Mouse (Mus musculus) common myeloid progenitor, adult 5-6 weeks (primary cell): ENCODE measurements around the gene Tbc1d2. TPM values are rescaled to one million over a fixed set of nuclear protein-coding genes. Genes with fewer than 3 reads are reported as not detected.
"Not testable (repeated sequence)": the region's sequence is repeated elsewhere in the genome, so short reads cannot be mapped to it uniquely, and the experiment has no call there.

Experiments
- ATAC-seq: replicated peaks from 2 replicates; pipeline ENCODE4 v1.8.0; 2016; ENCODE audit warnings: low read depth, mild to moderate bottlenecking, moderate TSS enrichment, inconsistent platforms; ENCODE audit not compliant: poor library complexity, severe bottlenecking
- total RNA-seq: library from RNA; stranded (forward); fragments of 200-1000, 187-1606 nt; gene quantifications from 2 replicates; pipeline ENCODE4 v1.2.3, GENCODE M21; 2017

Gene Tbc1d2
- total RNA-seq, 1 experiment from 2014 or later = 5.3 TPM

DNA sequence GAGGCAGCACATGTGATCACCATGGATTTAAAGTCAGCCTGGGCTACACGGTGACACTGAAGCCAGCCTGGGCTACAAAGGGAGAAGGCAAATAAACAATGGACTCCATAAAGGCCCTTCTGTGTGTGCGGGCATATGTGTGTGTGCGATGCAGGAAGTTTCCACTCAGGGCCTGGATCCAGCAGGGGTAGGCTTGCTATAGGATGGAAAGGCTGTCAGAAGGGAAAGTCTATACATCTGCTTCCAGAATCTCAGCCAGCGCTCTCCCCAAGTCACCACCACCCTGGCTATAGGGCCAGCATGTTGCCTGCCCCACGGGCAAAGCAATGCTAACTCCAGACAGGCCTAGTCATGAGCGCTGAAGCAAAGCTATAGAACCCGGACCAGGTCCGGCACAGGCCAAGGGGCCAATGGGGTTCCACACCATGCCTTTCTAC is 6.3 kb downstream of the Tbc1d2 start:
- no peak for ATAC-seq

DNA sequence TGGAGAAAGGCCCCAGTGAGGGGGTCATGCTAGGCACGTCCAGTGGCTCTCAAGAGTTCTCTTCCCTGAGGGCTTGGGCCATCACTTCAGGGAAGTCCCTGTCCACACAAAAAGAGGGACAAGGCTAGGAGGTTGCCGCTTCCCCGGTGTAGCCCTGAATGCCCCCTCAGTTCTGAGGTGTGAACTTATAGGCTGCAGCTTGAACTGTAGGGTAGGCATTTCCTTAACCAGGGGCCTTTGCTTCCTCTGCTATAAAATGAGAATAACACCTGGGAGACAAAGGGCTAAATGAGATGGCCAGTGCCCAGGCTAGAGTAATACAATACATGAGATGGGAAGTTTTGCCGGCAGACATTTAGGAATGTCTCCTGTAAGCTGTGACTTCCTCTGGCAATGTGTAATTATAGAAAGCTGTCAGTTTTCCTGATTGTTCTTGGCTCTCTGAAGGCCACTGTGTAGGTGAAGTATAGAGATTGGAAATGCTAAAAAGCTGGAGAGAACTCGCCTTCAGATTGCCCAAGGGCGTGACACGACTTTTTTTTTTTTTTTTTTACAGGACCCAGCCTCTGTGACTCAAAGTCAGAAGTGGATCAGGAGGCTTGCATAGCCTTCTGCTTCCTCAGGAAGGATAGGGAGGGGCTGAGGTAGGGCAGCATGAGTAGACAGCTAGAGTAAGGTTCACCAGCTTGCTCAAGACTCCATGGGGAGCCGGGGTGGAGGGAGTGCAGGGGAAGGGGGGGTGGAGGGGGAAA is 6.9 kb downstream of the Tbc1d2 start:
- ATAC-seq = peak; percentile 99

DNA sequence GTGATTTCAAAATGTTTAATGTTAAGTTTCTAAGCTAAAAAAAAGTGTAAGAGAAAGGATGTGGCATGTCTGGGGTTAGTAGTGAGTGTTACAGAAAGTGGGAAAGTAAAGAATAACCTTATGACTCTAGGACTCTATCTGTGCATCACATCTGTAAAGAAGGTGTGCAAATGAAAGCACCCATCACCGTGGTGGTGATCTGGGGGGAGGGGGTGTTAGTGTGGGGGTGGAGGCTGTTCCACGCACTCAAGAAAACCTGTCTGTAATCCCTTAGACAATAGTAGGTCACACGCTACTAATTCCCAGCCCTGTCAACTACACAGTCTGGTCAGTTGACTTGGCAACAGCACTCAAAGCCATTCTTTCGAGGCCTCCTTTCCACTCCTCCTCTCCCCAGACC is 8.7 kb downstream of the Tbc1d2 start:
- ATAC-seq = no peak

DNA sequence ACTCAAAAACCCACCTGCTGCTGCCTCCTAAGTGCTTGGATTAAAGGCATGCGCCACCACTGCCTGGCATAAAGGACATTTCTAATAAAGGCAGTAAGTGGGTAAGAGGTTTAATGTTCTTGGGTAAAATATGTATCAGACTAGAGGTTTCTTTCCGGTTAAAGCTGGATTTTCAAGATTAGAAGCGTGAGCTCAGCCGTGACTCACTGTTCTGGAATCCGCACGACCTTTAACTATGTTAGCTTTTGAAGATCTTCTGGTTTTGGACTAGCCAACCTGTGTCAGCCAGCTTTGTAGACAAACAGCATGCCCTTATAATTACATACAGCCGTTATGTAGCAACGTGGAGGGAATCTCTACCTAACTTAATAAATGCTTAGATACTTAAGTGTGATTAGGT is 10.1 kb downstream of the Tbc1d2 start:
- no peak for ATAC-seq

DNA sequence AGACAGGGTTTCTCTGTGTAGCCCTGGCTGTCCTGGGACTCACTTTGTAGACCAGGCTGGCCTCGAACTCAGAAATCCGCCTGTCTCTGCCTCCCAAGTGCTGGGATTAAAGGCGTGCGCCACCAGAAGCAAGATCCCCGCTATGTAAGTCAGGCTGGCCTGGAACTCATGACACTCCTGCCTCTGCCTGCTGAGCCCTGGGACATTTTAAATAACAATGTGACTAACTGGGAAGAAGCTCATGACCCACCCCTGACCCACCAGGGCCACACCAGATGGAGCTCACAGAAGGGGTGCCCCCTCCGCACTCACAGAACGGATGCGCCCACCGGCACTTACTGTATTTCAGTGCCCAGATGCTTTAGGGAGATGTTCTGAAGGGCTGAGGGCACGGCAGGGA is 12.8 kb downstream of the Tbc1d2 start:
- ATAC-seq = not testable (repeated sequence)

DNA sequence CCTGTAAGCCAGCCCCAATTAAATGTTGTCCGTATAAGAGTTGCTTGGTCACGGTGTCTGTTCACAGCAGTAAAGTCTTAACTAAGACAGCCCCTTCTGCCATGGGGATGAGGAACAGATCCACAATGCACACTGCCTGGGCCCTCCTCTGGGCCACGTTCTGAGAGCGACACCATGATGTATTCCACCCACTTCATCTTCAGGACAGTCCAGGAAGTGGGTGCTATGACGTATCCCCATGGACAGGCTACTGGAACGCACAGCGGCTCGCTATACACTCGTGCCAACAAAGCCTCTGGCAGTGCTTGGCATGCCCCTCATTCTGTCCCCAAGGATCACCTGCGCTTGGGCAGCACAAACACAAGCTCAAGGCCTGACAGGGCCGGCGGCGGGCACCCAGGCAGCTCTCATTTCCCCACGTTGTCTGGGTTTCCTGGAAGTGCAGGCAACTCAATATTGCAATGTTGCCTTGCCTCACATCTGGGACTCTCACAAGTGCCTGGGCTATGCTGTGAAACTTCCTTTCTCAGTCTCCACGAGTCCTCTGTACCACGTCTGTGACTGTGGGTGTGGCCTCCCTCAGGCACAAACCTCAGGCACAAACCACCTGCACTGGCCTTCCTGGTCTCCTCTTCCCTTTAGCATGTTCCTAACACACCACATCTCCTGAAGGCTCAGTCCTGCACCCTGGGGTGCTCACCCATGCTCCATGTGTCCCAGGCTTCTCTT is 14.1 kb downstream of the Tbc1d2 start:
- ATAC-seq = peak; percentile 72

DNA sequence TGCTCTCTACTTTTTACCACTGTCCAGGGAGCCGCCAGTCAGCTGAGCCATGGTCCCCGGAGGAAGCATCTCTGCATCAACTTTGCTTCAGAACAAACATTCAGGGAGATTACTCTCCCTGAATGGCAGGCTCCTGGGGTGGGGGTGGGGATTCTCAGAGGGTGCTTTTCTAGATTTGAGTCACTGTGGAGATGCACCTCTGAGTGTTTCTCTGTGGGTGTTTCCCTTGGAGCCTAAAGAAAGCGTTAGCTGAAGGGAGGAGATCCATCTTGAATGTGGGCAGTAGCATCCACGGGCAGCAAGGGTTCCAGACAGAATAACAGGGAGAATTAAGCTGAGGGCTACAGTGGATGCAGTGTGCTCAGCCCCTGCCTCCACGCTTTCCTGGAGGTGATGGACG is 15.1 kb downstream of the Tbc1d2 start:
- ATAC-seq = no peak

DNA sequence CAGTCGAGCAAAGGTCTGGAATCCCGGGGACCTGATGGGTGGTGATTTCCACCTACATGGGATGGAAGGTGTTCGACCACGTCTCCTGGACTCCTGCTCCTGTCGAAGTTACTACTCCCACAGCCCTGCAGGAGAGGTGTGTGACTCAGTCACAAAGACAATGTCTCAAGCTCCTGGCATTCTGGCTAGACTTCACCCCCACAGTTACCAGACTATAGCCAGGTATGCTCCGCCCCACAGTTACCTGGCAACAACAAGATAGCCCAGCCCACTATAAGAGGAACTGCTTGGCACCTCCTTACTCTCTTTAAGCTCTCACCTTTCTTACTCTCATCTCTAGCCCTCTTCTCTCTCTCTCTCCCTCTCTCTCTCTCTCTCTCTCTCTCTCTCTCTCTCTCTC is 16.4 kb downstream of the Tbc1d2 start:
- not testable (repeated sequence) for ATAC-seq

DNA sequence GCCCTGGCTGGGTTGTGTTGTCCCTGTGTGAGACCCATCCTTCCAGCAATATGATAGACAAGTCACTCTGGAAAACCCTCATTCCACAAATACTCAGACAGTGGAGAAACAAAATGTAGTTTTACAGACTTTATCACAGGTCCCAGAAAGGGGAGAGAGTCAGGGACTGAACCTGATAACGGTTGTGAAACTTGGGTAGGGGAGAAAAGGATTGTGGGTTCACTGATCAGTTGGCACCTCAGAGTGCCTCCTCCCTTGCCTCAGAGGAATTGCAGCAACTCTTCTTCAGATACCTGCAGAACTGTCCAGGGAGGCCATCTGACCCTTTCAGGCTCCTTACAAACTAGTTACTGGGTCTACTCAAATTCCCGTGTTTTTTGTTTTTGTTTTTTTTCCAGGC is 17.5 kb downstream of the Tbc1d2 start:
- no peak for ATAC-seq

DNA sequence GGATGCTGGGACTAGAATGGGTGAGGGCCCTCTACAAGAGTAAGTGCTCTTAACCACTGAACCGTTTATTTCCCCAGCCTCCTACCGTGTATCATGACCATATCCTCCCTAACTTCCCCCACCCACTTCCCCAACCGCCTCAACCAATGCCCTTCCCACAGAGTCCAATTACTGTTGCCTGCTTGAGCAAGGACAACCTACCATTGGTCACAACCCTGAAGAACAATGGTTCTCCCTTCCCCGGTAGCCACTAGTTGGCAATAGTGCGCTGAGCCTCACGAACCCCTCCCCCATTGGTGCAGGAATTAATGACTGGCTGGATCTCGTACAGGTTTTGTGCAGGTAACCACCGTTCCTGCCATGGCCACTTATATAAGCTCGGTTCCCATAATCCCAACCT is 19.6 kb downstream of the Tbc1d2 start:
- ATAC-seq = peak; percentile 85

DNA sequence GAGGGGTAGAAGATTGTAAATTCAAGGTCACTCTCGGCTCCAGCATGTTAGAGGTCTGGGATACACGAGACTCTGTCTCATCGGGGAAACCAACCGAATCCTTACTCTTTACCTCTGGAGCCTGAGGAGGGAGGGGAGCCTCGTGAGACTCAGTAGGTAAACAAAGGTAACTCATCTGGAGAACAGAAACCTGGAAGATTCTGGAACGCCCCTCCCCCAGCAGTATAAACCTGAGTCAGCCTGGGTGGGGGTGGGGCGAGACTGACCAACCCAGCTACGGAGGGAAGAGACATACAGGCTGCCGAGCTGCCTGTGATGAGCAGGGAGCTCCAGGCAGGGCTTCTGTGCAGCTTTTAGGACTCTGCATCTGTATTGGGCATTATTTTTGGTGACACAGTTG is 21.1 kb downstream of the Tbc1d2 start:
- no peak for ATAC-seq

DNA sequence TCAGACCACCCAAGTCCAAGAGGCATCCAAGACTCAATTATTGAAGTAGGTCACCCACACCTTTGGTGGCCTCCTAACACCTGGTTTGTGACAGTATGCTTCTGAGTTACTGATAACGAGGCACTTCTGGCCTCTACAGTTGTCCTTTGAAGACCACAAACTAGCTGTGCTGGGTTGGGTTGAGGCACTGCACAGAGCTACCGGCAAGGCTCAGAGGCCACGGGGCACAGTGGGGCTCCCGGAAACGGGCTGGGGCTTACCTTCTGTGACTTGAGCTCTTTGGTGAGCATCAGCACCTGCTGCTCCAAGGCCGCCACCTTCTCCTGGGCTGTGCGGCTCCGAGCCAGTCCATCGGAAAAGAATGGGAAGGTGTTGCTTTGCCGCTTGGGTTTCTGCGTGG is 21.9 kb downstream of the Tbc1d2 start:
- no peak for ATAC-seq

DNA sequence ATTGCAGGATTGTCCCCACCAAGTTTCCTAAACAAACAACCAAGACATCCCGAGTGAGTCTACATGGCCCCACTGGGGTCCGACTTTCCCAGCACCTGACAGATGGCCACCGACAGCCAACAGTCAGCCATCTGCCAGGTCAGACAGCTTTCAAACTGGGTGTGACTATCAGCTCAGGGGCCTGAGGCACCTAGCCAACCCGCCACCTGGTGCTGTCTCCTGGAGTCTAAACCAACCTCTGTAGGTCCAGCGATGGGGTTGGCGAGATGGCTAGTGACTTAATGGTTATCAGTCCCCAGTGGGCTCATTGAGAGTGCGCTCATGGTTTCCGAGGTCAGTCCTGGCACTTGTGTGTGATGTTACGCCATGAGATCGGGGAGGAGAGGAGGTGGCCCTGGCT is 24.9 kb downstream of the Tbc1d2 start:
- no peak for ATAC-seq

DNA sequence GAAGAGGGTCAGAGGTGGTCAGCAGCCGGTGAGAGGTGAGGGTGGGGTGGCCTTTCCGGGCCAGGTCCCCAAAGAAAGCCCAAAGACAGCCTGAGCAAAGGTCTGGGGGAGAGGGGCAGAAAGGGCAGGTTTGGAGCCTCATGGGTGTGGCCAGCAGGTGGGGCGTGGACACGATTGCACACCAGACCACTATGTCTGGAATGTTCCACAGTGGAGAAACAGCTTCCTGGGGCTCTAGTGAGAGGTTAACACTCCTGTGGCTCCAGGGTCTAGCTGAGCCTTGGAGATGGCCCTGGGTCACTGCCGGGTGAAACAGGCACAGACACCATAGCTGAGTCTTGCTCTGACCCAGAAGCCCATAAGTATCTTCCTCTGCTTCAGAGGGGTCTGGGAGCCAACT is 27.0 kb downstream of the Tbc1d2 start:
- no peak for ATAC-seq

DNA sequence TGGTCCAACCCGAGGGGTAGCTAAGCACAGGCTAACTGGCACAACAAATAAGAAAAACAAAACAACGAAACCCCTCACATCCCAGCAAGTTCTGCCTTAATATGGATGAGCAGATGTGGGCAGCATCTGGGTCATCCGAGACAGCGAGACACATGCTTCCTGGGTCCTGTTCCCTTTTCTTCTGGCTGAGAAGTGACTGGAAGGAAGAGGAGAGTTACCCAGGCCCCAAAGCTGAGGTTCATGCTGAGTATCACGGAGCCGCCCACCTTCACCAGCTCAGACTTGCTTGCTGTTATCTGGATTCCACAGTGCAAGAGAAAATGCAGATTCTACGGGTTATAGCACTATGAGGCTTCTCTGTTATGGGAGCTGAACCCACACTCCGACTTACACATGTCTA is 29.1 kb downstream of the Tbc1d2 start:
- ATAC-seq = no peak

DNA sequence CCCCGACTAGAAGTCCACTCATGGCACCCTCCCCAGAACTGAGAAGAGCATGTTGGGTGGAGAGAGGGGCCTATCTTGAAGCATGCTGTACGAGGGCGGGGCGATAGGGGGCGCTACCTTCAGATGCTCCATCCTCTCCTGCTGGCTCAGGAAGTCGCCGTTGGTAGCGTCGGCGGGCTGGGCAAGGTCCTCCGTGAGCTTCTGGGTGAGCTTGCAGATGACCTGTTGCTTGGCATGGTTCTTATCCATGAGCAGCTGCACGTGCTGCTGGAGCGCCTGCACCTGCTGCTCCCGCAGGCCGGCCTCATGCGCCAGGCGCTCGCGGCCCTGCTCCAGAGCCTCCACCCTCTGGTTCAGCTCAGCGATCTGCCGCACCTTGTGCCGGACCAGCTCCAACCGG is 29.7 kb downstream of the Tbc1d2 start:
- ATAC-seq = no peak

DNA sequence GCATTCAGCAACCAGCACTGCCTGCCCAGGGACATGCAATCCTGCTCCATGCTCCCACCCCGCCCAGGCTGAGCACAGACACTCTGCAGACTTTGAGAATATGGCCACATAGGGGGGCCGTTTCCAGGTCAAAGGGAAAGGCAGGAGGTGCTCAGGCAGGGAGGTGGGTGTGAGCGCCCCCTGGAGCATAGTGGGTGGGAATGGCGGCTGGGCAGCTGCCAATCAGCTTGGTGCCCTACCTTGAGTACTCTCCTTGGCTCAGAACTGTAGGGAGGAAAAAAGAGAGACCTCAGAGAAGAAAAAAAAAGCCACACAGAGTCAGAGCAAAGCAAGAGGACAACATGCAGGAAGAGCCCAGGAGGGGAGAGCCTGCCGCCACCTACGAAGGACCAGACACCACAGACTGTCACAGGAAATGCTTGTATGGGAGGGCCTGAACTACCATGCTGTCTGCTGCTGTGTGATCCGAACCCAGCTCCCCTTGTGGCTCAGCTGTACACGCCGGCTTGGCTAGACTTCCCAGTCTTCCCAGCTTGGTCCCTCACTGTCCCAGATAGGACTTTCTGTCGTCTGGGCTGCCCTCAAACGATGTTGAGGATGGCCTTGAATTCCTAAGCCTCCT is 31.7 kb downstream of the Tbc1d2 start:
- no peak for ATAC-seq

DNA sequence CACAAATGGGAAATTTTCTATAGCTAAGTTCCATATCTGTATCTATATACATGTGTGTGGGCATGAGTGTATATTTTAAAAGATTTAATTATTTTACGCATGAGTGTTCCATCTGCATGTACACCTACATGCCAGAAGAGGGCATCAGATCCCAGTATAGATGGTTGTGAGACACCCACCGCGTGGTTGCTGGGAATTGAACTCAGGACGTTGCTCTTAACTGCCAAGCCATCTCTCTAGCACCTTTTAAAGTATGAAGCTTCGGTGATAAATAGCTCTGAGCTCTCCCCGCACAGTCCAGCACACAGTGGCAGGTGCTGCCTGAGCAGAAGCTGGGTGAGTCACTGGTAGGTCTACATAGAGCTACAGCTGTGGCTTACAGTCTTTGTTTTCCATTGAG is 32.6 kb downstream of the Tbc1d2 start:
- ATAC-seq = no peak

DNA sequence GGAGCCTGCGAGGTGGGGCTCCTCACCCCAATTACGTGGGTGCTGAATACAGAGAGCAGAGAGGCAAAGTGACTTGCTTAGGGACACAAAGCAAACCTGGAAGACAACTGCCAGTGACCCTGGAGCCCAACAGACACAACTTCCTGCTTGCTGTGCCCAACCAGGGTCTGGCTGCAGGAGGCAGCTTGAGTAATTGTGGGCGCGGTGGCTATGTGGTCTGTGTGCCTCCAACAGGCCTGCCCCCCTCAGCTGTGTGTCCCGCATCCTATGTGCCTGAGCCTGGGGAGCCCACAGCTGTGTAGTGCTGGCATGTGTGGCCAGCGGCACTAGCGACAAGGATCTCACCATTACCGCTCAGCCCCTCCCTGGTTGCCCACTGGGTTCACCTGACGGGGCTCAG is 35.4 kb downstream of the Tbc1d2 start:
- ATAC-seq = peak; percentile 77

DNA sequence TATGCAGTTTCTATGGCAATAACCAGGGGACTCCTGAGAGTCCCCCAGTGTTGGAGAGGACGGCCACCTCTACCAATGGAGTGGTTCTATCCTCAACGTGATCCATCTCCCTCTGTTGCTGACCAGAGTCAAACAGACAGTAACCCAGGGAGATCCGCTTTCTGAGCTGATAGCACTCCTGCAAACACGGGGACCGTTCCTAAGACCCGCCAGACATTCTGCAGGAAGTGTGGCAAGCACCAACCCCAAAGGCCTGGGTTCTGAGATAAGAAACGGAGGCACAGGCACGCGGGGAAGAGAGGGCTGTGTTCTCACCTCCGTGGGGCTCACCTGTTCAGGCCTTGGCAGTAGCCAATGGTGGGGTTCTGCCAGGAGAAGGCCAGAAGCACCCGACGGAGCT is 36.4 kb downstream of the Tbc1d2 start:
- ATAC-seq = peak; percentile 19

DNA sequence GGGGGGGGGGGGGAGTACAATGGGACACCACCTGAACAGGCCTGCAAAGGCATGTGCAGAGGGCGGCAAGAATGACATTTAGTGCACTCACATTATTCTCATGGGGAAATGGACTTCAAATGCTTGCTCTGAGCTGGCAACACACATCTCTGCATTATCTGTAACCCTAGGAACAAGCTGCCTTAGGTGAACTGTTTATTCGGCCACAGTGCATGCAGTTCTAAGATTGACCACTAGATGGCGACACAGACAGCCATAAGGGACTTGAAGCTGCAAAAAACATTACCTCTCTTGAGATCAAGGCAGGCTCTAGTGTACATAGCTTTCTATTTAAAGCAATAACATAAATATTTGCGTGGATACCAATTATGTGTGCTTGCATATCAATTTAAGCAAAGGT is 38.8 kb downstream of the Tbc1d2 start:
- peak; percentile 39 for ATAC-seq
